Mouse (Mus musculus): Measurements from ENCODE around the gene Ap5b1.

GRCm38 (mm10) chr19:5606196-5606595, 38.4 kb downstream of the Ap5b1 start:
- no peak for TF ChIP-seq CTCF (conservative IDR thresholded peaks at IDR 0.05; ENCODE audit: low read length)
- TF ChIP-seq NANOG (IDR thresholded peaks at IDR 0.05; ENCODE audit: borderline replicate concordance, low read length): no peak
- no peak for TF ChIP-seq POU5F1 (IDR thresholded peaks at IDR 0.05; ENCODE audit: borderline replicate concordance, low read length)
